Mouse (Mus musculus): ENCODE results near the gene Mmp14.

GRCm38 (mm10) chr14:54477172-54477909 is 45.9 kb downstream of the Mmp14 start:
- TF ChIP-seq GATA1 (IDR thresholded peaks at IDR 0.05; ENCODE audit: low read length) (no peak), TAL1 (IDR thresholded peaks at IDR 0.05; ENCODE audit: low read length) (no peak)

Measured in erythroblast, embryonic 14.5 days (primary cell).